Mouse (Mus musculus): ENCODE measurements around the gene Tpbpa.
"Not testable (repeated sequence)": the region's sequence is repeated elsewhere in the genome, so short reads cannot be mapped to it uniquely, and the experiment has no call there.

DNA sequence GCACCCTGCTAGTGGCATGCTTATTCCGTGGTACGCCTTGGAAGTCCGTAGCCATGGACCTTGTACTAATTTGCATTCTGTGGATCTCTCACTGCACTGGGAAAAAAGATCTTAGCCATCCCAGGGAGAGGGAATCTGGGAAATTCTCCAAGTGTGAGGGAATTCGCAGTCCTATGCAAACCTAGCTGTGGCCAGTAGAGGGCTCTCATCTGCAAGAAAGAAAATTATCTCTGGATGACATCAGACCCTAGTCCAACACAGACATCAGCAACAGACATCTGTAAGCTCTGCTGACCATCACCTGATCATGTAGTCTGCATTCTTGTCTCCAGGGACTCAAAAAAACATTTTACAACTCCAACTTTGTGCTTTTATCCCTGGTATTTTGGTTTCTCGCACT is 45.1 kb upstream of the Tpbpa start:
- TF ChIP-seq EP300, CTCF (IDR thresholded peaks at IDR 0.05): not testable (repeated sequence)

Data from lung, postnatal 0 days (tissue).